Mouse (Mus musculus) 416B (cell line): ENCODE data around the gene Grid2ip.

Experiments used
- DNase-seq: peaks from one replicate; pipeline ENCODE4 v3.0.0; 2011; ENCODE audit warnings: low read depth

The Grid2ip gene

GRCm38 (mm10) chr5:143410841-143411395 is 53.8 kb downstream of the Grid2ip start:
- DNase-seq: no peak

- no peak for DNase-seq
Measured at GRCm38 (mm10) chr5:143421484-143421883, 64.3 kb downstream of the Grid2ip start.

- no peak for DNase-seq
Measured at GRCm38 (mm10) chr5:143422990-143423389, 65.9 kb downstream of the Grid2ip start.

GRCm38 (mm10) chr5:143423899-143424519 is 66.9 kb downstream of the Grid2ip start:
- peak; percentile 78 for DNase-seq

- peak; percentile 77 for DNase-seq
Measured at GRCm38 (mm10) chr5:143434421-143434820, 77.3 kb downstream of the Grid2ip start.

- no peak for DNase-seq
Measured at GRCm38 (mm10) chr5:143441298-143441697, 84.2 kb downstream of the Grid2ip start.

GRCm38 (mm10) chr5:143441753-143442152 is 84.6 kb downstream of the Grid2ip start:
- DNase-seq: no peak
